Mouse (Mus musculus) myocyte (in vitro differentiated cells): Measurements from ENCODE around the gene Olfr1465.

Experiments used
- MAX ChIP-seq: IDR thresholded peaks from one replicate; pipeline ENCODE4 v1.6.1; 2011; ENCODE audit warnings: low read depth, mild to moderate bottlenecking, control low read depth
- MYOD1 ChIP-seq, 3 experiments: IDR thresholded peaks; one replicate each; pipeline ENCODE4 v1.6.1; 2011; ENCODE audit warnings: control low read depth in 2 of 3, low read depth in 2 of 3, mild to moderate bottlenecking in 2 of 3, moderate library complexity in 1 of 3; ENCODE audit not compliant: insufficient read length in 2 of 3, control insufficient read depth in 1 of 3
- POLR2A ChIP-seq: IDR thresholded peaks from one replicate; pipeline ENCODE4 v1.6.1; 2011; ENCODE audit warnings: low read depth, mild to moderate bottlenecking, control low read depth, moderate library complexity; ENCODE audit not compliant: insufficient read length
- POLR2AphosphoS2 ChIP-seq: IDR thresholded peaks from one replicate; pipeline ENCODE4 v1.6.1; 2011; ENCODE audit warnings: low read depth, control low read depth; ENCODE audit not compliant: insufficient read length
- REST ChIP-seq: IDR thresholded peaks from one replicate; pipeline ENCODE4 v1.6.1; 2011; ENCODE audit warnings: mild to moderate bottlenecking, control low read depth, moderate library complexity; ENCODE audit not compliant: insufficient read depth, insufficient read length
- USF1 ChIP-seq: IDR thresholded peaks from one replicate; pipeline ENCODE4 v1.6.1; 2011; ENCODE audit warnings: low read depth, mild to moderate bottlenecking, control low read depth, moderate library complexity

DNA sequence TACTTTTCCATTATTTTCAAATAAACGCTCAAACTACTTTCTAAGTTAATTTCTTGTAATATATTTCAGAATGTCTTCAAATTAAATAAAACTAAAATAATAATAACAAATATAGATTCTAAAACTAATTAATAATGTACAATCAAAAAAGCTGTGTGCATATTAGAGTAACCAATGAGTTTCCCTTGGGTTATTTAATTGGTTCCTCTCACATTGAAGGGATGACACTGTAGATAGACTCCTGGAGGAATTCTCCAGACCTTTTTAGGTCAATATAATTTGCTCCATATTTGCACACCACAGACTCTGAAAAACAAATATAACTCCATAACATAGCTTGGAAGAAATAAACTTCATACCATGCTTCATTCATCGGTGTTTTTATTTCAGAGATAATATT is 23.2 kb upstream of the Olfr1465 start, which contains the start of gene Olfr1466:
- no peak for TF ChIP-seq POLR2A
- TF ChIP-seq USF1 = no peak
- no peak for TF ChIP-seq POLR2AphosphoS2
- no peak for TF ChIP-seq MAX
- TF ChIP-seq MYOD1 (IDR thresholded peaks at IDR 0.05; ENCODE audit: control insufficient read depth in 1 of 3, insufficient read length in 2 of 3, low read depth in 2 of 3) = no peak
- TF ChIP-seq REST = no peak
